17 mouse cellular contexts compared by ENCODE assay signal in genomic region chr16:87207875-87208274, GRCm38 (mm10).
A peak's percentile ranks its signal among the peaks of the same experiment; 100 is the strongest.
DNase-seq lines count a peak whose midpoint lies in the region; ATAC-seq and TF ChIP-seq lines count a peak whose summit lies in the region.
"Had no signal": no experiment of that assay in that cellular context is flagged by ENCODE, and none has a peak within 500 bp of the region (broad histone marks: within the 10 kb centered on the region; RNA-seq: fewer than 3 reads in every experiment).

No protein-coding gene starts in this region.

- ATAC-seq in lung, postnatal 0 days = peak; percentile 95
- ATAC-seq in CD4-positive, CD25-positive, alpha-beta regulatory T cell, adult 4 months = no peak
- ATAC-seq: forebrain, embryonic 15.5 days had no signal

- WGBS in lung, postnatal 0 days = 42% methylated on average over 1 of the region's 1 CpGs

- DNase-seq in lung, postnatal 0 days (ENCODE audit: low spot score) = peak; percentile 69
- DNase-seq in lung, postnatal 4 days = no peak
- DNase-seq in ES-CJ7 (ENCODE audit: low read depth, low spot score) = peak; percentile 56
- peak; percentile 27 for DNase-seq in ES-E14 (ENCODE audit: low read depth, low spot score)
- peak; percentile 3 for DNase-seq in lung, postnatal 36 days
- no peak for DNase-seq in gastrocnemius, postnatal 14 days
- DNase-seq: adrenal gland, postnatal 10 days; cerebellum, adult 11-12 months; cerebellum, adult 9-10 months; cerebellum, postnatal 25 days; gastrocnemius, postnatal 10 days had no signal

- H3K27me3 ChIP-seq in lung, postnatal 0 days (replicated peaks; ENCODE audit: insufficient read depth, low read length) = no peaks in the 10 kb centered on the region
- H3K27me3 ChIP-seq: embryonic facial prominence, embryonic 12.5 days; forebrain, embryonic 15.5 days; heart, embryonic 12.5 days had no signal

- H3K9ac ChIP-seq in lung, postnatal 0 days (replicated peaks; ENCODE audit: low read depth) = no peak overlapping the region
- H3K9ac ChIP-seq in ES-E14 (ENCODE audit: insufficient read depth, low read depth, low read length, poor library complexity, severe bottlenecking) = no peak overlapping the region
- H3K9ac ChIP-seq: embryonic facial prominence, embryonic 12.5 days; forebrain, embryonic 15.5 days; heart, embryonic 12.5 days; hindbrain, embryonic 14.5 days had no signal

- H3K4me3 ChIP-seq in lung, postnatal 0 days (ENCODE audit: low read depth, low read length) = no peak overlapping the region
- H3K4me3 ChIP-seq in ES-E14 (ENCODE audit: insufficient read depth in 1 of 2, low read depth in 1 of 2, low read length in 2 of 2, poor library complexity in 1 of 2, severe bottlenecking in 1 of 2) = no peak overlapping the region
- H3K4me3 ChIP-seq: embryonic facial prominence, embryonic 12.5 days; forebrain, embryonic 15.5 days; heart, embryonic 12.5 days; hindbrain, embryonic 10.5 days had no signal

- intact Hi-C loops in gastrocnemius, postnatal 14 days (cut with DNase I; ENCODE audit: low total_unique reads) = no loop called here

- H3K9me3 ChIP-seq in lung, postnatal 0 days (ENCODE audit: low read length) = no peaks in the 10 kb centered on the region
- no peaks in the 10 kb centered on the region for H3K9me3 ChIP-seq in ES-E14 (ENCODE audit: control insufficient read depth, insufficient read depth, low read depth, low read length)
- H3K9me3 ChIP-seq: embryonic facial prominence, embryonic 12.5 days; forebrain, embryonic 15.5 days; heart, embryonic 12.5 days; hindbrain, embryonic 10.5 days had no signal

- TF ChIP-seq CTCF in lung, postnatal 0 days (IDR thresholded peaks at IDR 0.05) = no peak

- no peaks in the 10 kb centered on the region for H3K4me1 ChIP-seq in lung, postnatal 0 days (ENCODE audit: insufficient read depth, low read depth, low read length)
- no peaks in the 10 kb centered on the region for H3K4me1 ChIP-seq in ES-E14 (ENCODE audit: control insufficient read depth in 2 of 2, insufficient read depth in 2 of 2, low read length in 2 of 2, poor library complexity in 1 of 2)
- H3K4me1 ChIP-seq: embryonic facial prominence, embryonic 12.5 days; forebrain, embryonic 15.5 days; heart, embryonic 12.5 days; hindbrain, embryonic 10.5 days had no signal

- H3K27ac ChIP-seq in lung, postnatal 0 days (ENCODE audit: low read length) = no peak overlapping the region
- no peak overlapping the region for H3K27ac ChIP-seq in ES-E14 (ENCODE audit: insufficient read depth, low read depth, low read length, poor library complexity, severe bottlenecking)
- H3K27ac ChIP-seq: embryonic facial prominence, embryonic 12.5 days; forebrain, embryonic 15.5 days; hindbrain, embryonic 10.5 days; hindbrain, embryonic 14.5 days had no signal

- H3K36me3 ChIP-seq in lung, postnatal 0 days (ENCODE audit: insufficient read depth, low read length) = no peaks in the 10 kb centered on the region
- no peaks in the 10 kb centered on the region for H3K36me3 ChIP-seq in ES-E14 (ENCODE audit: control insufficient read depth, insufficient read depth, low read length, poor library complexity, severe bottlenecking)
- H3K36me3 ChIP-seq: embryonic facial prominence, embryonic 12.5 days; forebrain, embryonic 15.5 days; heart, embryonic 12.5 days; hindbrain, embryonic 10.5 days had no signal

- 0 out of 2 replicates have a peak, but pooled peaks have one; percentile 12 for TF ChIP-seq EP300 in lung, postnatal 0 days (IDR thresholded peaks at IDR 0.05)

- H3K4me2 ChIP-seq in lung, postnatal 0 days (replicated peaks; ENCODE audit: low read depth, low read length) = no peak overlapping the region
- H3K4me2 ChIP-seq: embryonic facial prominence, embryonic 12.5 days; forebrain, embryonic 15.5 days; heart, embryonic 12.5 days; hindbrain, embryonic 14.5 days had no signal

- in situ Hi-C loops in ES-E14 (cut with MboI; ENCODE audit: low sequenced_read_pairs in 2 of 2, unreplicated experiment in 2 of 2) = no loop called here

TF ChIP-seq in ES-E14, 5 proteins besides CTCF, POLR2A, EP300 and RAD21:
- TF ChIP-seq MAFK (IDR thresholded peaks at IDR 0.05; ENCODE audit: insufficient read depth, low read depth, low read length) = no peak
- TF ChIP-seq HCFC1 (IDR thresholded peaks at IDR 0.05; ENCODE audit: borderline replicate concordance, insufficient read depth, low read length) = no peak
- no peak for TF ChIP-seq ZC3H11A (IDR thresholded peaks at IDR 0.05; ENCODE audit: borderline replicate concordance, low read depth, low read length)
- TF ChIP-seq CHD2 (IDR thresholded peaks at IDR 0.05; ENCODE audit: low read depth, low read length) = no peak
- no peak for TF ChIP-seq ZNF384 (IDR thresholded peaks at IDR 0.05; ENCODE audit: low read depth, low read length)
TF ChIP-seq in ES-E14: peak in this region for 0.

Comparison
In these comparisons a context has a peak if more than half of its experiments do, and no peak if none do; other contexts are left out.
1. DNase-seq: peak in lung, postnatal 0 days (single experiment), ES-CJ7 (single experiment), ES-E14 (single experiment) and lung, postnatal 36 days (single experiment); none in lung, postnatal 4 days (0 of 2) and gastrocnemius, postnatal 14 days (single experiment).